Mouse (Mus musculus) large intestine, adult 2 months (tissue): ENCODE data around the gene Tas1r2. TPM values are rescaled to one million over a fixed set of nuclear protein-coding genes. Genes with fewer than 3 reads are reported as not detected.

ENCODE experiments used
- DNase-seq: peaks from one replicate; pipeline ENCODE4 v3.0.0-alpha.2; 2012; ENCODE audit warnings: low read depth, low spot score
- WGBS: fragments of 180-500 bp; shearing (Covaris S2); methylation state at CpG from one replicate; pipeline ENCODE4 v1.1.7; 2018; 5-methylcytosine and 5-hydroxymethylcytosine counted together
- polyA plus RNA-seq: library from polyadenylated mRNA; depleted of rRNA; stranded (reverse); fragments of >200 nt; gene quantifications from 2 replicates; pipeline ENCODE4 v1.2.3, GENCODE M21; 2012; rRNA removed

Tas1r2 gene
- 0.11 TPM in 1 of 2 replicates, not detected in the other for polyA plus RNA-seq

GRCm38 (mm10) chr4:139653238-139653637 is at the start of gene Tas1r2:
Gene Tas1r2, plus strand, starts transcription at chr4:139653538.
- no peak for DNase-seq
- WGBS = 86% methylated on average over 8 of the region's 8 CpGs

DNA sequence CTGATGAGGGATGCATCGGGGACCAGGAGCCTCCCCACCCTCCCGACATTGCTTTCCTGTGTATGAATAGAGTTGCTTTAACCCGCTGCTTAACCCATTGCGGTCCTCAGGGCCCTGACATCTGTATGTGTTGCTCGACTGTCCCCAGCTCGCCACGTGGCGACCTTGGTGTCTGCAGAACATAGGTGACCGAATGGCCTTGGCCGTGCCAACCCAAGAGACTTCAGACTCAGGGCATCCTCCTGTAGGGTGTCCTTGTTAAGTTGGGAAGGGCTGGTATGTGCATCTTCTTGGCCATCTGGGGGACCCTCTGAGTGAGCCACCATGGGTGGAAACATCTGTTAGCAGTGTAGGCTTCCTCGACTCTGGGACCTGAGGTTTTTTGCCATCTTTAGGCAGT is 48.1 kb upstream of the Tas1r2 start:
- DNase-seq = no peak
- WGBS = 89% methylated on average over 11 of the region's 11 CpGs

GRCm38 (mm10) chr4:139606732-139607131 is 46.6 kb upstream of the Tas1r2 start:
- no peak for DNase-seq
- WGBS = 82% methylated on average over 5 of the region's 5 CpGs

GRCm38 (mm10) chr4:139608975-139609374 is 44.4 kb upstream of the Tas1r2 start:
- no peak for DNase-seq
- 74% methylated on average over 4 of the region's 4 CpGs for WGBS

DNA sequence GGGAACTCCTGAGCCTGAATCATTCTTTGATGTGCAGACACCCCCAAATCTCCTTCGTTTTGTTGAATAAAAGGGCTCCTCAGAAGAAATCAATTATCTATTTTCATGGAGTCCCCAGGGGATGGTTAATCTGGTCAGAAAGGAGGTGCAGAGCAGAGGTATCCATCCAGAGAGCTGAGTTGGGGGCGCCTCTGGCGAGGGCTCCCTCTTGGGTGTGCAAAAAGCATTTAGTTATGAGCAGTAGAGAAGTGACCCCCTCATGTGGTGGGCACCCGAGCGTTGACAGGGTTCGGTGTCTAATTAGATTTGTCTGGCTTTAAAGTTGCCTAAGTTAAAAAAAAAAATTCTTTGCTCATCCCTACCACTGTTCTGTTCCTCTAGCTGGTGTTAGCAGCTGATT is 42.4 kb upstream of the Tas1r2 start:
- no peak for DNase-seq
- WGBS = 64% methylated on average over 6 of the region's 6 CpGs

GRCm38 (mm10) chr4:139611542-139611953 is 41.8 kb upstream of the Tas1r2 start:
- WGBS = 19% methylated on average over 10 of the region's 10 CpGs
- DNase-seq = no peak

GRCm38 (mm10) chr4:139614524-139615260 is 38.6 kb upstream of the Tas1r2 start:
- 91% methylated on average over 21 of the region's 21 CpGs for WGBS
- DNase-seq = no peak

- 26% methylated on average over 24 of the region's 24 CpGs for WGBS
- DNase-seq = peak; percentile 67
Measured at GRCm38 (mm10) chr4:139616276-139617000, 36.9 kb upstream of the Tas1r2 start.

DNA sequence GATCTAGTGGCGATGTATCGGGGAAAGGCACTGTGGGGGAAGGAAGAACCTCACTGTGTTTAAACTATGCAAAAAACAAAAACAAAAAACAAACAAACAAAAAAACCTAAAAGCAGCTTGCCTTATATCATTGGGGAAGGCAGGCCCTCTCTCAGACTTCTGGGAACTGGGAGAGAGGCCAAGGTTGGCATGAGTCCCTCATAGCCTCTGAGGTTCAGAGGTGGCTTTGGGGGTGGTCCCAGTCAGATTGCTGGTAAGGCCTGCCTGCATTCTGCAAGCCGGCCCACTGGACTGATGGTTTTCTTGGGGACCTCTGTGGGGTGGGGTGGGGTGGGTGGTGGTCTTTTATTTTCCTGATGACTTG is 36.4 kb upstream of the Tas1r2 start:
- WGBS = 50% methylated on average over 3 of the region's 3 CpGs
- DNase-seq = no peak

DNA sequence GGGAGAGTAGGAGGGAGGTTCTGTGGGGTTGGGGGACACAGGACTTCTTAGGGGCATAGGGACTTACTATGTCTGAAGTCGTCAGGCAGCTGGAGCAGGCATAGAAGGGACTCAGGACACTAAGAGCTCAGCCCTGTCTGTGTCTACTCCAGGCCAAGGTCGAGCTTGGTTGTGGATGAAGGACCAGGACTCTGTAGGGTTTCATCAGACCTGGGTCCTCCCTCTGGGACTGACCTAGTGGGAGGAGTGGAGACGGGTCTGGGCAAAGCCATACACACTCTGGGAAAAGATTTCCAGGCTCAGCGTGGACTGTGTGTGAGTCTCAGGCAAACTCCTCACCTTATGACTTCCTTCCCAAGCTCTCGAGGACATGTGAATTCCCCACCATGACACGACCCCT is 33.6 kb upstream of the Tas1r2 start:
- DNase-seq = no peak
- 77% methylated on average over 6 of the region's 6 CpGs for WGBS

DNA sequence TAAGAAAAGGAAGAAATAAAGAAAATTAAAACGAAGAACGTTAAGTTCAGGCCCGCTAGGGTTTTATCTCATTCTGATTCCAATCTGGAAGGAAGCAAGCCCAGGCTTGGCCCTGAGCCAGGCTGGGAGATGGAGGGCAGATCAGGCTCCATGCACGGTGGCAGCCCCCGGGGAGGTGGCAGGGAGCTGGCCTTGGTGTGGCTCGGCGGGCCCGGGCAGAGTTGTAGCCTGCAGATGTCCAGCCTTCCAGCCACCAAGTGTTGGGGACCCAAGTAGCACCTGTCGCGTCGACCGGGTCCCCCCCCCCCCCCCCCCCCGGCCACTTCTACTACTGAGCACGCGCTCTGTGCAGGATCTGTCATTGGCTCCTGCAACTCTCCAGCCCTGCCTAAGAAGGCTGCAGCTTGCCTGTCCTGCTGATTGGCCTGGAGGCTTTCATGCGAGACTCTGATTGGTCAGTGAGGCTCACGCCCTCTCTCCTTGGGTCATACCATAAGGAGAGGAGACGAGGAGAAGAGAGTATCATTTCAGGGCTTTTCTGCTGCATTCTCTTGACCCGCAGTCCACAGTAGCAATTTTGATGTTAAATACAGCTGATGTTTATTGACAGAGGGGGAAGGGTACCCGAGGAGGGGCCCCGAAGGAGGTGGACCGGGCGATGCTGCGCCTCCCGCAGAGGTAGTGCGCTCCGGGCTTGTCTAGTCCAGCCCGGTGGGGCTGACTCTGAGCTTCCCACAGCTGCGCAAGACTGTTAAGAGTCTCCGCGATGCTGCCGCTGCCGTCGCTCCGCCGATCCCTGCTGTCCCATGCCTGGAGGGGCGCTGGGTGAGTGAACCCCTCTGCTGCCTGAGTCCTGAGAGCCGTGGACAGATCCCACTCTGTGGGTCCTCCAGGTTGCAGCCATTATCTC is 30.7 kb upstream of the Tas1r2 start, which contains the start of gene Aldh4a1:
TSS of gene Aldh4a1 (plus strand) at position 494 of the 910 bp plus-strand sequence.
- under 1% methylated on average over 36 of the region's 38 CpGs for WGBS
- peak; percentile 89 for DNase-seq

DNA sequence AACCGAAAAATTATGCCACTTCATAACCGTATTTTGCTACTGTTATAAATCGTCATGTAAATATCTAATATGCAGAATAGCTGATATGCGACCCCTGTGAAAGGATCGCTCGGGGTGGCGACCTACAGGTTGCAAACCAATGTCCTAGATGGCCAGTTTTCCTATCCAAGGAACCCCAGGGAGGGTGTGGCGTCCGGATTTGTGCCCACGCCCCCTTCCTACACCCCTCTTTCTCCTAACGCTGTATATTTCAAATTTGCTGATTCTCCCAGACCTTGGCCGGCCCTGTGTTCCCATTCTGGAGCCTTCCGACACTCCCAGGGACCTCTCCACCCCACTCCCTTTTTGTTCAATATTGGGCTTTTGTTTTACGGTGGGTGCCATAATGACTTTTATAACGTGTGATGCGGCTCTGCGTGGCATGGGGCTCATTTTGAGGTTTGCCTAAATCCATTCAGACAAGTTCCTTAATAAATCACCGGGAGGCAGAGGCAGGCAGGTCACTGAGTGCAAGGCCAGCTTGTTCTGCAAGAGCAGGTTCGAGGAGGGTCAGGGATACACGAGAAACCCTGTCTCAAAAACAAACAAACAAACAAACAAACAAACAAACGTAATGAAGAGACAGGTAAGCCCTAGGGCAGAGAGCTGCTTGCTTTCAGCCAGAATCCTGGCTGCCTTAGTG is 29.8 kb upstream of the Tas1r2 start:
- DNase-seq = no peak

DNA sequence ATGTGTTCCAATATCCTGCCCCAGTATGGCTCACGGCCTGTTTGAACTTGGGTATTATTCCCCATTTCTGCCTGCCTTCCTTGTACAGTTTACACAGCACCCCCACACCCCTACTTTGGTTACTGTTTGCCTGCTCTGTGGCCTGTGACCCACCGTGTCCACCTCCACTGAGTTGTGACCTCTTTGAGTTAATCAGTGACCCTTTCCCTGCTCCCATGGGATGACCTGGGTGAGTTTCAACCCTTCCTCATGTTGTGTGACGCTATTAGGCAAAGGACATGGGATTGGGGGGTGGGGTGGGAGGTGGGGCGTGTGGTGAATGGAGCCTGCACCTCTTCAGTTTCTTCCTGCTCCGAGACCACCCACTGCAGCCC is 29.2 kb upstream of the Tas1r2 start:
- WGBS = 48% methylated on average over 5 of the region's 5 CpGs
- no peak for DNase-seq

More for the DNA sequence above, 29.8 kb upstream of the Tas1r2 start:
- WGBS = 9% methylated on average over 21 of the region's 21 CpGs

- WGBS = 23% methylated on average over 10 of the region's 10 CpGs
- DNase-seq = no peak
Measured at GRCm38 (mm10) chr4:139624706-139625105, 28.6 kb upstream of the Tas1r2 start.

DNA sequence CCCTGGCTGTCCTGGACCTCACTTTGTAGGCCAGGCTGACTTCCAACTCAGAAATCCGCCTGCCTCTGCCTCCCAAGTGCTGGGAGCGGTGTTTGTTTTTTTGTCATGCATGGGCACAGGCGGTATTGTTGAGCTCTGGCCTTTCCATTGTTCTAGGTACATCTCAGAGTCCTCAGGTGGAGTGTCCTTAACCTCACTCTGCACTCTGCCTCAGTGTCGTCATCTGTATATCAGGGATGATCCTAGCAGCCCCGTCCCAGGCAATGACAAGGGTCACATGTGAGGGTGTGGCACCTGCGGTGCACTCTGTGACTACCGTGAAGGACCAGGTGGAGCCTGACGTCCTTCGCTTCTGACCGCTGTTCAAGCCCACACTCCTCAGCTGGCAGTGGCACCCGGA is 26.0 kb upstream of the Tas1r2 start:
- DNase-seq = no peak
- 88% methylated on average over 11 of the region's 11 CpGs for WGBS

GRCm38 (mm10) chr4:139630171-139630570 is 23.2 kb upstream of the Tas1r2 start:
- DNase-seq = peak; percentile 58
- 35% methylated on average over 10 of the region's 10 CpGs for WGBS

DNA sequence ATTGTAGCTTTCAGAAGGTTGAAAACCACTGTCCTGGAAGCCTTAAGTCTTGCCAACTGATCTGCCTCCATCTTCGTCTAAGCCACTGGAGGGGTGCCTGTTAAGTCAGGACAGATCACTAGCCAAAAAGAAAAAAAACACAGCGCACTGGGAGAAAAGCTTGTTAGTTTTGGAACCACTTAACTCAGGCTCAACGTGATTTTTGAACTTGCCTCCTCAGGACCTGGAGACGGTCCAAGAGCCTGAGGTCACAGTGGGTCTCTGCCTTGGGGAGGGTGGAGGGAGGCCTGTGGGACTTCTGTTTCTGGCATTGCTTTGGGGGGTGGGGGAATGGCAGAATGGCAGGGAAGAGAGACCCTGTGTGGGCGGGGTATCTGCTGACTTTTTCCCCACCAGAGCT is 22.2 kb upstream of the Tas1r2 start:
- no peak for DNase-seq
- 53% methylated on average over 5 of the region's 5 CpGs for WGBS

- WGBS = 72% methylated on average over 7 of the region's 7 CpGs
- no peak for DNase-seq
Measured at GRCm38 (mm10) chr4:139631569-139632253, 21.6 kb upstream of the Tas1r2 start.

- 70% methylated on average over 10 of the region's 10 CpGs for WGBS
- no peak for DNase-seq
Measured at GRCm38 (mm10) chr4:139632254-139632580, 21.1 kb upstream of the Tas1r2 start.
